Mouse (Mus musculus) lung, adult 2 months (tissue): Measurements from ENCODE around the gene Emc1. TPM values are rescaled to one million over a fixed set of nuclear protein-coding genes. Genes with fewer than 3 reads are reported as not detected.

Experiments used
- DNase-seq: peaks from one replicate; pipeline ENCODE4 v3.0.0; 2022
- H3K4me1 ChIP-seq: fragments of 200-500 bp; 2 replicates; pipeline ENCODE4 v1.6.1; 2011; ENCODE audit warnings: low read length; ENCODE audit not compliant: control insufficient read depth, insufficient read depth
- H3K4me3 ChIP-seq: fragments of 200-500 bp; replicated peaks from 2 replicates; pipeline ENCODE3; 2011; ENCODE audit warnings: low read depth, mild to moderate bottlenecking, control low read depth, low read length; ENCODE audit errors: extremely low read depth
- CTCF ChIP-seq: fragments of 200-500 bp; IDR thresholded peaks from 2 replicates; pipeline ENCODE4 v1.5.1; 2011; ENCODE audit warnings: mild to moderate bottlenecking, low read length, control low read depth; ENCODE audit not compliant: insufficient read depth
- POLR2A ChIP-seq: fragments of 200-500 bp; IDR thresholded peaks from 2 replicates; pipeline ENCODE4 v1.6.1; 2011; ENCODE audit warnings: low read depth, mild to moderate bottlenecking, control low read depth, low read length, borderline replicate concordance; ENCODE audit errors: extremely low read depth
- WGBS: fragments of 180-500 bp; shearing (Covaris S2); methylation state at CpG from one replicate; pipeline ENCODE4 v1.1.7; 2018; 5-methylcytosine and 5-hydroxymethylcytosine counted together
- polyA plus RNA-seq: library from polyadenylated mRNA; depleted of rRNA; stranded (reverse); fragments of >200 nt; gene quantifications from 2 replicates; pipeline ENCODE4 v1.2.3, GENCODE M21; 2012; rRNA removed

The Emc1 gene
- 38.3 and 42.7 TPM in 2 replicates for polyA plus RNA-seq

GRCm38 (mm10) chr4:139351931-139352711 is at the start of gene Emc1, which contains the start of the genes Mrto4 and Ubr4:
Gene Emc1, plus strand, starts transcription at chr4:139352587.
Gene Mrto4, minus strand, starts transcription at chr4:139352576.
Gene Ubr4, plus strand, starts transcription at chr4:139352609.
- peak within 1 kb of the TSS; percentile 81 for H3K4me3 ChIP-seq
- TF ChIP-seq POLR2A (0 out of 2 replicates have a peak, but pooled peaks have one; percentile 42), CTCF (no peak)
- DNase-seq, result peak; percentile 88
- peaks cover 8% of the 10 kb centered on the region for H3K4me1 ChIP-seq
- under 1% methylated on average over 64 of the region's 64 CpGs for WGBS

- DNase-seq, result no peak
- 92% methylated on average over 3 of the region's 3 CpGs for WGBS
- H3K4me1 ChIP-seq, result peaks cover 3% of the 10 kb centered on the region; the same call in 1 of the 2 replicates
- H3K4me3 ChIP-seq, result no peak overlapping the region
- TF ChIP-seq POLR2A (no peak), CTCF (no peak)
Measured at GRCm38 (mm10) chr4:139305521-139305920, 46.9 kb upstream of the Emc1 start.

- no peak for DNase-seq
- TF ChIP-seq CTCF (no peak), POLR2A (no peak)
- Histone ChIP-seq H3K4me3 (no peak overlapping the region), H3K4me1 (peaks cover 9% of the 10 kb centered on the region)
- 78% methylated on average over 5 of the region's 5 CpGs for WGBS
Measured at GRCm38 (mm10) chr4:139307916-139308315, 44.5 kb upstream of the Emc1 start.

- Histone ChIP-seq H3K4me3 (peak overlapping the region; percentile 89), H3K4me1 (peaks cover 9% of the 10 kb centered on the region)
- 41% methylated on average over 6 of the region's 6 CpGs for WGBS
- no peak for DNase-seq
- TF ChIP-seq POLR2A (no peak), CTCF (no peak)
Measured at GRCm38 (mm10) chr4:139309651-139310050, 42.7 kb upstream of the Emc1 start.

GRCm38 (mm10) chr4:139310171-139310898 is 42.1 kb upstream of the Emc1 start, which contains the start of the genes Pqlc2 and Akr7a5:
Gene Pqlc2, minus strand, starts transcription at chr4:139310708.
Gene Akr7a5, plus strand, starts transcription at chr4:139310744.
- under 1% methylated on average over 63 of the region's 63 CpGs for WGBS
- peak; percentile 95 for TF ChIP-seq POLR2A
- TF ChIP-seq CTCF, result no peak
- DNase-seq, result peak; percentile 100
- Histone ChIP-seq H3K4me1 (peaks cover 9% of the 10 kb centered on the region), H3K4me3 (peak within 1 kb of the TSS; percentile 89)

GRCm38 (mm10) chr4:139310899-139311701 is 41.3 kb upstream of the Emc1 start:
- peaks cover 9% of the 10 kb centered on the region for H3K4me1 ChIP-seq
- DNase-seq, result no peak
- no peak for TF ChIP-seq CTCF
- no peak for TF ChIP-seq POLR2A
- H3K4me3 ChIP-seq, result peak overlapping the region; percentile 89
- WGBS, result under 1% methylated on average over 53 of the region's 53 CpGs

- DNase-seq, result no peak
- TF ChIP-seq POLR2A (no peak), CTCF (no peak)
Measured at GRCm38 (mm10) chr4:139311707-139312106, 40.7 kb upstream of the Emc1 start.

GRCm38 (mm10) chr4:139312632-139313031 is 39.8 kb upstream of the Emc1 start:
- DNase-seq, result no peak
- H3K4me1 ChIP-seq, result peaks cover 9% of the 10 kb centered on the region
- WGBS, result 65% methylated on average over 4 of the region's 4 CpGs
- TF ChIP-seq POLR2A, result no peak
- peak; percentile 34; the same call in 1 of the 2 replicates for TF ChIP-seq CTCF
- no peak overlapping the region for H3K4me3 ChIP-seq

More at GRCm38 (mm10) chr4:139311707-139312106, 40.7 kb upstream of the Emc1 start:
- WGBS, result 29% methylated on average over 14 of the region's 14 CpGs
- Histone ChIP-seq H3K4me1 (peaks cover 9% of the 10 kb centered on the region), H3K4me3 (peak overlapping the region; percentile 89)
